9 mouse cellular contexts compared by ENCODE assay signal in the genomic region with DNA sequence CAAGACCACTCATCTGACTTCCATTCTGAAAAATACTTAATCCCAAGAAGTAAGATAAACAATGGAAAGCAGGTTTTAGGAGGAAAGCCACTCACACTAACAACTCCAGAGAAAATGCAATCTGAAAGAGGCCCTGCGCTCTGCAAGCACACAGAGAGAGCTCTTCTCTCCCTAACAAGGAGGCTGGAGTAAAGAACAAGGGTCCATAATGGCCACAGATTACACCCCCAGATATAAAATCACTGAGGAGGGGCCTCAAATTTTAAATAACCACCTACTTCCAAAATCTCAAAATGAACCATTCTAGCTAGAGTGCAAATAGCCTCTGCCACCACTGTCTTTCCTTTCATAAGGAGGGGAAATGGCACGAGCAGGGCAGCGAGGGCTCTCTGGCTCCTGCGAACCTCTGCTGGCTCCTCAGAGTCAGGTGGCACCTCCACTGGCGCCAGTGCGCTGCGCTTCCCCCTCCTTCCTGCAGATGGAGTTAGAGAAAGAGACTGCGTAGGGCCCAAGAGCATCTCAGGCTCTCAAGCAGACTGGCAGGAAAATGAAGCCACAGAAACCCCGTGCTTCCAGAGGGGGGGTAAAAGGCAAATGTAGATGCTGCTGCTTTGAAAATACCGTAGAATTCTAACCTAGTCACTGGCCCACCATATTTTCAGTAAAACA. TPM values are rescaled to one million over a fixed set of nuclear protein-coding genes. Genes with fewer than 3 reads are reported as not detected.
DNase-seq lines count a peak whose midpoint lies in the region; ATAC-seq and TF ChIP-seq lines count a peak whose summit lies in the region.
"Had no signal": no experiment of that assay in that cellular context is flagged by ENCODE, and none has a peak within 500 bp of the region (broad histone marks: within the 10 kb centered on the region; RNA-seq: fewer than 3 reads in every experiment).

No protein-coding gene starts in this region.

- no peaks in the 10 kb centered on the region for H3K4me1 ChIP-seq in bone marrow, adult 2 months (ENCODE audit: control insufficient read depth, insufficient read depth, low read length)
- H3K4me1 ChIP-seq in embryonic facial prominence, embryonic 14.5 days (ENCODE audit: control insufficient read depth, insufficient read depth, low read length), result peaks cover 11% of the 10 kb centered on the region; the same call in 1 of the 2 replicates
- peaks cover 15% of the 10 kb centered on the region for H3K4me1 ChIP-seq in heart, embryonic 16.5 days (ENCODE audit: control insufficient read depth, insufficient read depth, low read length)
- no peaks in the 10 kb centered on the region for H3K4me1 ChIP-seq in liver, embryonic 11.5 days (replicated peaks; ENCODE audit: control insufficient read depth, insufficient read depth, low read length)
- peaks cover 11% of the 10 kb centered on the region; the same call in 1 of the 2 replicates for H3K4me1 ChIP-seq in stomach, embryonic 15.5 days

- no peaks in the 10 kb centered on the region for H3K9me3 ChIP-seq in embryonic facial prominence, embryonic 14.5 days (ENCODE audit: control insufficient read depth, low read length)
- H3K9me3 ChIP-seq in heart, embryonic 16.5 days (replicated peaks; ENCODE audit: control insufficient read depth, low read length), result no peaks in the 10 kb centered on the region
- no peaks in the 10 kb centered on the region for H3K9me3 ChIP-seq in liver, embryonic 11.5 days (ENCODE audit: control insufficient read depth, low read length)
- no peaks in the 10 kb centered on the region for H3K9me3 ChIP-seq in stomach, embryonic 15.5 days
- H3K9me3 ChIP-seq: G1E had no signal

- H3K36me3 ChIP-seq in embryonic facial prominence, embryonic 14.5 days (ENCODE audit: control insufficient read depth, insufficient read depth, low read length), result no peaks in the 10 kb centered on the region
- no peaks in the 10 kb centered on the region for H3K36me3 ChIP-seq in heart, embryonic 16.5 days (ENCODE audit: control insufficient read depth, insufficient read depth)
- H3K36me3 ChIP-seq in liver, embryonic 11.5 days (ENCODE audit: control insufficient read depth, insufficient read depth, low read length), result no peaks in the 10 kb centered on the region
- H3K36me3 ChIP-seq in stomach, embryonic 15.5 days, result no peaks in the 10 kb centered on the region

- no peak overlapping the region for H3K27ac ChIP-seq in bone marrow, adult 2 months (ENCODE audit: control insufficient read depth, insufficient read depth, low read depth, low read length, poor library complexity)
- no peak overlapping the region for H3K27ac ChIP-seq in embryonic facial prominence, embryonic 14.5 days (replicated peaks; ENCODE audit: low read depth, low read length)
- H3K27ac ChIP-seq in heart, embryonic 16.5 days (ENCODE audit: low read length), result no peak overlapping the region
- no peak overlapping the region for H3K27ac ChIP-seq in liver, embryonic 11.5 days (ENCODE audit: low read depth, low read length)
- no peak overlapping the region for H3K27ac ChIP-seq in stomach, embryonic 15.5 days

- no peak overlapping the region for H3K9ac ChIP-seq in embryonic facial prominence, embryonic 14.5 days (ENCODE audit: low read depth, low read length)
- no peak overlapping the region for H3K9ac ChIP-seq in heart, embryonic 16.5 days (ENCODE audit: low read length)
- H3K9ac ChIP-seq in liver, embryonic 11.5 days (ENCODE audit: low read depth, low read length), result no peak overlapping the region
- no peak overlapping the region for H3K9ac ChIP-seq in stomach, embryonic 15.5 days

- H3K4me2 ChIP-seq in embryonic facial prominence, embryonic 14.5 days (ENCODE audit: low read depth, low read length), result peak overlapping the region; percentile 44
- peak overlapping the region; percentile 57 for H3K4me2 ChIP-seq in heart, embryonic 16.5 days (ENCODE audit: low read depth, low read length)
- H3K4me2 ChIP-seq in liver, embryonic 11.5 days, result peak overlapping the region; percentile 19
- peak overlapping the region; percentile 39 for H3K4me2 ChIP-seq in stomach, embryonic 15.5 days

- peak; percentile 33; the same call in 1 of the 2 replicates for TF ChIP-seq CTCF in bone marrow, adult 2 months (IDR thresholded peaks at IDR 0.05; ENCODE audit: control insufficient read depth, insufficient read depth, low read length)

- DNase-seq in 416B (ENCODE audit: low read depth), result peak; percentile 51
- peak; percentile 54 for DNase-seq in embryonic facial prominence, embryonic 14.5 days (ENCODE audit: low spot score)
- peak; percentile 68 for DNase-seq in kidney, postnatal 14 days
- no peak for DNase-seq in liver, embryonic 11.5 days (ENCODE audit: low spot score)
- DNase-seq in naive thymus-derived CD4-positive, alpha-beta T cell, adult 2 months (ENCODE audit: low read depth), result peak; percentile 77

- ATAC-seq in embryonic facial prominence, embryonic 14.5 days (ENCODE audit: low read depth), result peak; percentile 60; the same call in 1 of the 2 replicates
- ATAC-seq in heart, embryonic 16.5 days (replicated peaks; ENCODE audit: extremely low read depth, insufficient read depth, low FRiP score), result peak; percentile 63; the same call in 1 of the 2 replicates
- ATAC-seq in liver, embryonic 11.5 days (replicated peaks; ENCODE audit: low FRiP score), result peak; percentile 64; the same call in 1 of the 2 replicates
- peak; percentile 39; the same call in 1 of the 2 replicates for ATAC-seq in stomach, embryonic 15.5 days (ENCODE audit: insufficient read depth, low FRiP score, low read depth)

- TF ChIP-seq POLR2A in bone marrow, adult 2 months (IDR thresholded peaks at IDR 0.05; ENCODE audit: borderline replicate concordance, control insufficient read depth, low read depth, low read length), result no peak

- WGBS in bone marrow, adult 2 months, result 32% methylated on average over 10 of the region's 10 CpGs
- 31% methylated on average over 9 of the region's 10 CpGs for WGBS in embryonic facial prominence, embryonic 14.5 days
- WGBS in heart, embryonic 16.5 days, result 26% methylated on average over 10 of the region's 10 CpGs
- 49% methylated on average over 10 of the region's 10 CpGs for WGBS in liver, embryonic 11.5 days
- WGBS in stomach, embryonic 15.5 days, result 28% methylated on average over 10 of the region's 10 CpGs

- no peaks in the 10 kb centered on the region for H3K27me3 ChIP-seq in embryonic facial prominence, embryonic 14.5 days (replicated peaks; ENCODE audit: control insufficient read depth, insufficient read depth, low read length)
- no peaks in the 10 kb centered on the region for H3K27me3 ChIP-seq in heart, embryonic 16.5 days (ENCODE audit: control insufficient read depth, insufficient read depth, low read length)
- no peaks in the 10 kb centered on the region for H3K27me3 ChIP-seq in liver, embryonic 11.5 days (replicated peaks; ENCODE audit: control insufficient read depth, insufficient read depth, low read length)
- no peaks in the 10 kb centered on the region for H3K27me3 ChIP-seq in stomach, embryonic 15.5 days (replicated peaks)

- no peak overlapping the region for H3K4me3 ChIP-seq in bone marrow, adult 2 months (replicated peaks; ENCODE audit: control insufficient read depth, low read depth, low read length)
- H3K4me3 ChIP-seq in embryonic facial prominence, embryonic 14.5 days (ENCODE audit: low read depth, low read length), result no peak overlapping the region
- peak overlapping the region; percentile 26 for H3K4me3 ChIP-seq in heart, embryonic 16.5 days (ENCODE audit: low read length)
- no peak overlapping the region for H3K4me3 ChIP-seq in liver, embryonic 11.5 days (ENCODE audit: low read depth, low read length)
- H3K4me3 ChIP-seq in stomach, embryonic 15.5 days (replicated peaks), result no peak overlapping the region

RNA-seq across cellular contexts. Expression of gene Bbx, which starts 51.4 kb away (rescaled TPM):
- 3.1 and 10.5 TPM in 2 replicates for polyA plus RNA-seq in bone marrow, adult 2 months (2011; ENCODE audit: insufficient read depth, insufficient read length, low replicate concordance, missing spikeins)
- 28.5 and 32.1 TPM in 2 replicates for polyA plus RNA-seq in embryonic facial prominence, embryonic 14.5 days (2014; fragmentation: Nextera tagmentation; extraction: Ambion mirVana)
- 27.9 and 30.0 TPM in 2 replicates for polyA plus RNA-seq in heart, embryonic 16.5 days (2015; fragmentation: Nextera tagmentation; extraction: Ambion mirVana)
- polyA plus RNA-seq in liver, embryonic 11.5 days (2014; fragmentation: Nextera tagmentation; extraction: Ambion mirVana), result 19.2 and 19.6 TPM in 2 replicates
- 41.8 and 43.2 TPM in 2 replicates for polyA plus RNA-seq in stomach, embryonic 15.5 days (2015; fragmentation: Nextera tagmentation; extraction: Ambion mirVana)
